Mouse (Mus musculus) bone marrow macrophage, adult 2 months (primary cell): ENCODE results near the gene Sulf2.

Source experiments
- CTCF ChIP-seq: IDR thresholded peaks from 2 replicates; pipeline ENCODE4 v1.5.1; 2012; ENCODE audit warnings: low read depth, mild to moderate bottlenecking, low read length, moderate library complexity
- POLR2A ChIP-seq: IDR thresholded peaks from 2 replicates; pipeline ENCODE4 v1.6.1; 2012; ENCODE audit warnings: mild to moderate bottlenecking, low read depth, low read length, borderline replicate concordance

- TF ChIP-seq CTCF (no peak), POLR2A (no peak)
Observed at GRCm38 (mm10) chr2:166146446-166146845, 9.0 kb downstream of the Sulf2 start.
